Mouse (Mus musculus) thymus, postnatal 4 days (tissue): Measurements from ENCODE around the gene Gm19684.
A peak's percentile ranks its signal among the peaks of the same experiment; 100 is the strongest.
"Not testable (repeated sequence)": the region's sequence is repeated elsewhere in the genome, so short reads cannot be mapped to it uniquely, and the experiment has no call there.

Experiments
- DNase-seq: peaks from one replicate; pipeline ENCODE4 v3.0.0; 2021

Gene Gm19684

GRCm38 (mm10) chr17:36121352-36122020 lies at the start of gene Gm19684:
Gene Gm19684, plus strand, starts transcription at chr17:36121678.
- DNase-seq: peak; percentile 70

- not testable (repeated sequence) for DNase-seq
These were observed 39.6 kb upstream of the Gm19684 start for GRCm38 (mm10) chr17:36081901-36082300.

- DNase-seq: not testable (repeated sequence)
These were observed 38.8 kb upstream of the Gm19684 start for GRCm38 (mm10) chr17:36082519-36083232.

GRCm38 (mm10) chr17:36083266-36083869 lies 38.1 kb upstream of the Gm19684 start:
- DNase-seq: peak; percentile 57

GRCm38 (mm10) chr17:36083870-36084451 lies 37.5 kb upstream of the Gm19684 start:
- DNase-seq: peak; percentile 65

- DNase-seq: peak; percentile 79
These were observed 35.5 kb upstream of the Gm19684 start for GRCm38 (mm10) chr17:36085976-36086375.

- DNase-seq: not testable (repeated sequence)
These were observed 29.5 kb upstream of the Gm19684 start for GRCm38 (mm10) chr17:36091933-36092332.

GRCm38 (mm10) chr17:36092520-36092919 lies 29.0 kb upstream of the Gm19684 start:
- DNase-seq: not testable (repeated sequence)

- no peak for DNase-seq
These were observed 27.5 kb upstream of the Gm19684 start for GRCm38 (mm10) chr17:36093936-36094335.

GRCm38 (mm10) chr17:36099603-36100002 lies 21.9 kb upstream of the Gm19684 start:
- not testable (repeated sequence) for DNase-seq

GRCm38 (mm10) chr17:36102091-36102490 lies 19.4 kb upstream of the Gm19684 start:
- DNase-seq: not testable (repeated sequence)

GRCm38 (mm10) chr17:36110129-36110528 lies 11.3 kb upstream of the Gm19684 start:
- not testable (repeated sequence) for DNase-seq

- DNase-seq: peak; percentile 67
These were observed 10.6 kb upstream of the Gm19684 start for GRCm38 (mm10) chr17:36110641-36111509.

GRCm38 (mm10) chr17:36111510-36111868 lies 10.0 kb upstream of the Gm19684 start:
- DNase-seq: not testable (repeated sequence)

- DNase-seq: peak; percentile 78
These were observed 7.4 kb upstream of the Gm19684 start for GRCm38 (mm10) chr17:36113979-36114593.

GRCm38 (mm10) chr17:36116545-36116944 lies 4.9 kb upstream of the Gm19684 start:
- not testable (repeated sequence) for DNase-seq

- DNase-seq: peak; percentile 47
These were observed 639 bp upstream of the Gm19684 start for GRCm38 (mm10) chr17:36120839-36121238.

GRCm38 (mm10) chr17:36124111-36124510 lies 2.6 kb downstream of the Gm19684 start:
- not testable (repeated sequence) for DNase-seq

GRCm38 (mm10) chr17:36128525-36128924 lies 7.0 kb downstream of the Gm19684 start:
- DNase-seq: not testable (repeated sequence)

- DNase-seq: peak; percentile 45
These were observed 7.7 kb downstream of the Gm19684 start, which contains the start of gene Gm7030 for GRCm38 (mm10) chr17:36128968-36129817. Gene Gm7030, minus strand, starts transcription at chr17:36129425.
